Mouse (Mus musculus): ENCODE results near the gene Foxc2. TPM values are rescaled to one million over a fixed set of nuclear protein-coding genes. Genes with fewer than 3 reads are reported as not detected.

The Foxc2 gene
- polyA plus RNA-seq, 1 experiment from 2014 or later = 1.7 TPM

GRCm38 (mm10) chr8:121084210-121084951, 31.6 kb upstream of the Foxc2 start, which contains the start of gene Foxf1:
Gene Foxf1 (plus strand): TSS chr8:121084386.
- Histone ChIP-seq H3K9ac (replicated peaks; ENCODE audit: low read depth, low read length) (no peak within 1 kb of the TSS), H3K4me3 (replicated peaks; ENCODE audit: low read length) (peak within 1 kb of the TSS; percentile 40), H3K27me3 (replicated peaks; ENCODE audit: control insufficient read depth, insufficient read depth, low read length) (peaks cover 91% of the 10 kb centered on the region), H3K36me3 (ENCODE audit: control insufficient read depth, insufficient read depth) (no peaks in the 10 kb centered on the region), H3K9me3 (ENCODE audit: control insufficient read depth, low read length) (no peaks in the 10 kb centered on the region), H3K27ac (ENCODE audit: low read length) (no peak within 1 kb of the TSS), H3K4me2 (ENCODE audit: low read length) (peak within 1 kb of the TSS; percentile 60), H3K4me1 (replicated peaks; ENCODE audit: control insufficient read depth, insufficient read depth, low read length) (peaks cover 22% of the 10 kb centered on the region)
- WGBS = under 1% methylated on average over 49 of the region's 83 CpGs
- 0 out of 2 replicates have a peak, but pooled peaks have one; percentile 33 for ATAC-seq

GRCm38 (mm10) chr8:121085011-121085410, 31.0 kb upstream of the Foxc2 start:
- Histone ChIP-seq H3K4me1 (replicated peaks; ENCODE audit: control insufficient read depth, insufficient read depth, low read length) (peaks cover 22% of the 10 kb centered on the region), H3K36me3 (ENCODE audit: control insufficient read depth, insufficient read depth) (no peaks in the 10 kb centered on the region), H3K9me3 (ENCODE audit: control insufficient read depth, low read length) (no peaks in the 10 kb centered on the region), H3K27me3 (replicated peaks; ENCODE audit: control insufficient read depth, insufficient read depth, low read length) (peaks cover 91% of the 10 kb centered on the region), H3K4me2 (ENCODE audit: low read length) (peak overlapping the region; percentile 60), H3K27ac (ENCODE audit: low read length) (no peak overlapping the region), H3K4me3 (replicated peaks; ENCODE audit: low read length) (peak overlapping the region; percentile 40), H3K9ac (replicated peaks; ENCODE audit: low read depth, low read length) (no peak overlapping the region)
- 2% methylated on average over 23 of the region's 30 CpGs for WGBS
- no peak for ATAC-seq

- Histone ChIP-seq H3K9ac (replicated peaks; ENCODE audit: low read depth, low read length) (no peak overlapping the region), H3K4me3 (replicated peaks; ENCODE audit: low read length) (no peak overlapping the region), H3K4me2 (ENCODE audit: low read length) (no peak overlapping the region), H3K36me3 (ENCODE audit: control insufficient read depth, insufficient read depth) (no peaks in the 10 kb centered on the region), H3K27ac (ENCODE audit: low read length) (no peak overlapping the region), H3K4me1 (replicated peaks; ENCODE audit: control insufficient read depth, insufficient read depth, low read length) (peaks cover 22% of the 10 kb centered on the region), H3K27me3 (replicated peaks; ENCODE audit: control insufficient read depth, insufficient read depth, low read length) (peaks cover 91% of the 10 kb centered on the region), H3K9me3 (ENCODE audit: control insufficient read depth, low read length) (no peaks in the 10 kb centered on the region)
- no peak for ATAC-seq
- WGBS = 28% methylated on average over 3 of the region's 3 CpGs
Observed at GRCm38 (mm10) chr8:121085561-121085960, 30.4 kb upstream of the Foxc2 start.

GRCm38 (mm10) chr8:121086004-121086900, 29.7 kb upstream of the Foxc2 start:
- H3K27me3 ChIP-seq (replicated peaks; ENCODE audit: control insufficient read depth, insufficient read depth, low read length) = peaks cover 91% of the 10 kb centered on the region
- 10% methylated on average over 19 of the region's 19 CpGs for WGBS
- ATAC-seq = no peak
- no peaks in the 10 kb centered on the region for H3K36me3 ChIP-seq (ENCODE audit: control insufficient read depth, insufficient read depth)
- no peak overlapping the region for H3K27ac ChIP-seq (ENCODE audit: low read length)
- H3K9me3 ChIP-seq (ENCODE audit: control insufficient read depth, low read length) = no peaks in the 10 kb centered on the region
- no peak overlapping the region for H3K4me3 ChIP-seq (replicated peaks; ENCODE audit: low read length)
- H3K4me1 ChIP-seq (replicated peaks; ENCODE audit: control insufficient read depth, insufficient read depth, low read length) = peaks cover 22% of the 10 kb centered on the region
- no peak overlapping the region for H3K4me2 ChIP-seq (ENCODE audit: low read length)
- no peak overlapping the region for H3K9ac ChIP-seq (replicated peaks; ENCODE audit: low read depth, low read length)

GRCm38 (mm10) chr8:121088281-121088680, 27.7 kb upstream of the Foxc2 start:
- Histone ChIP-seq H3K27me3 (replicated peaks; ENCODE audit: control insufficient read depth, insufficient read depth, low read length) (peaks cover 89% of the 10 kb centered on the region), H3K4me3 (replicated peaks; ENCODE audit: low read length) (no peak overlapping the region), H3K36me3 (ENCODE audit: control insufficient read depth, insufficient read depth) (no peaks in the 10 kb centered on the region), H3K9me3 (ENCODE audit: control insufficient read depth, low read length) (no peaks in the 10 kb centered on the region), H3K9ac (replicated peaks; ENCODE audit: low read depth, low read length) (no peak overlapping the region), H3K4me1 (replicated peaks; ENCODE audit: control insufficient read depth, insufficient read depth, low read length) (peaks cover 16% of the 10 kb centered on the region), H3K27ac (ENCODE audit: low read length) (no peak overlapping the region), H3K4me2 (ENCODE audit: low read length) (no peak overlapping the region)
- WGBS = 3% methylated on average over 8 of the region's 8 CpGs
- ATAC-seq = no peak

- peaks cover 9% of the 10 kb centered on the region for H3K4me1 ChIP-seq (replicated peaks; ENCODE audit: control insufficient read depth, insufficient read depth, low read length)
- H3K9me3 ChIP-seq (ENCODE audit: control insufficient read depth, low read length) = no peaks in the 10 kb centered on the region
- no peaks in the 10 kb centered on the region for H3K36me3 ChIP-seq (ENCODE audit: control insufficient read depth, insufficient read depth)
- H3K27ac ChIP-seq (ENCODE audit: low read length) = no peak overlapping the region
- under 1% methylated on average over 38 of the region's 40 CpGs for WGBS
- no peak overlapping the region for H3K9ac ChIP-seq (replicated peaks; ENCODE audit: low read depth, low read length)
- ATAC-seq = no peak
- H3K27me3 ChIP-seq (replicated peaks; ENCODE audit: control insufficient read depth, insufficient read depth, low read length) = peaks cover 88% of the 10 kb centered on the region
- no peak overlapping the region for H3K4me3 ChIP-seq (replicated peaks; ENCODE audit: low read length)
- H3K4me2 ChIP-seq (ENCODE audit: low read length) = no peak overlapping the region
Observed at GRCm38 (mm10) chr8:121088871-121089630, 26.9 kb upstream of the Foxc2 start.

GRCm38 (mm10) chr8:121089631-121090380, 26.2 kb upstream of the Foxc2 start:
- Histone ChIP-seq H3K9me3 (ENCODE audit: control insufficient read depth, low read length) (no peaks in the 10 kb centered on the region), H3K36me3 (ENCODE audit: control insufficient read depth, insufficient read depth) (no peaks in the 10 kb centered on the region), H3K27me3 (replicated peaks; ENCODE audit: control insufficient read depth, insufficient read depth, low read length) (peaks cover 82% of the 10 kb centered on the region), H3K27ac (ENCODE audit: low read length) (no peak overlapping the region), H3K4me2 (ENCODE audit: low read length) (no peak overlapping the region), H3K4me1 (replicated peaks; ENCODE audit: control insufficient read depth, insufficient read depth, low read length) (peaks cover 1% of the 10 kb centered on the region; the same call in 1 of the 2 replicates), H3K4me3 (replicated peaks; ENCODE audit: low read length) (no peak overlapping the region), H3K9ac (replicated peaks; ENCODE audit: low read depth, low read length) (no peak overlapping the region)
- 2% methylated on average over 32 of the region's 32 CpGs for WGBS
- ATAC-seq = no peak

GRCm38 (mm10) chr8:121090716-121091115, 25.3 kb upstream of the Foxc2 start:
- H3K4me1 ChIP-seq (replicated peaks; ENCODE audit: control insufficient read depth, insufficient read depth, low read length) = no peaks in the 10 kb centered on the region
- no peaks in the 10 kb centered on the region for H3K9me3 ChIP-seq (ENCODE audit: control insufficient read depth, low read length)
- H3K4me3 ChIP-seq (replicated peaks; ENCODE audit: low read length) = no peak overlapping the region
- no peak overlapping the region for H3K27ac ChIP-seq (ENCODE audit: low read length)
- no peaks in the 10 kb centered on the region for H3K36me3 ChIP-seq (ENCODE audit: control insufficient read depth, insufficient read depth)
- WGBS = 0% methylated on average over 1 of the region's 1 CpGs
- ATAC-seq = no peak
- H3K27me3 ChIP-seq (replicated peaks; ENCODE audit: control insufficient read depth, insufficient read depth, low read length) = peaks cover 73% of the 10 kb centered on the region
- no peak overlapping the region for H3K4me2 ChIP-seq (ENCODE audit: low read length)
- no peak overlapping the region for H3K9ac ChIP-seq (replicated peaks; ENCODE audit: low read depth, low read length)
